Comparison of ENCODE assay signal across 18 mouse cellular contexts in genomic region chr15:79413802-79414201, GRCm38 (mm10). TPM values are rescaled to one million over a fixed set of nuclear protein-coding genes. Genes with fewer than 3 reads are reported as not detected.
A peak's percentile ranks its signal among the peaks of the same experiment; 100 is the strongest.
DNase-seq lines count a peak whose midpoint lies in the region; TF ChIP-seq lines count a peak whose summit lies in the region.
"Had no signal": no experiment of that assay in that cellular context is flagged by ENCODE, and none has a peak within 500 bp of the region (broad histone marks: within the 10 kb centered on the region; RNA-seq: fewer than 3 reads in every experiment).

No protein-coding gene starts in this region.

- TF ChIP-seq POLR2A in thymus, adult 2 months (IDR thresholded peaks at IDR 0.05; ENCODE audit: control insufficient read depth, extremely low read depth, insufficient read depth, low read length, poor library complexity): no peak

- peak overlapping the region; percentile 56; the same call in 1 of the 2 replicates for H3K27ac ChIP-seq in heart, embryonic 10.5 days
- peak overlapping the region; percentile 86 for H3K27ac ChIP-seq in thymus, adult 2 months (ENCODE audit: control insufficient read depth, insufficient read depth, low read length)
- H3K27ac ChIP-seq in macrophage: peak overlapping the region; percentile 45
- H3K27ac ChIP-seq: forebrain, embryonic 13.5 days; hindbrain, postnatal 0 days; liver, embryonic 14.5 days; midbrain, embryonic 10.5 days had no signal

- no peak for DNase-seq in heart, embryonic 10.5 days (ENCODE audit: low spot score)
- no peak for DNase-seq in heart, postnatal 4 days
- no peak for DNase-seq in thymus, adult 2 months
- no peak for DNase-seq in thymus, postnatal 14 days
- no peak for DNase-seq in urinary bladder, postnatal 25 days (ENCODE audit: low spot score)
- DNase-seq in frontal cortex, postnatal 14 days (ENCODE audit: low spot score in 2 of 2): no peak
- DNase-seq: adrenal gland, adult 2 months; cerebellum, adult 8-10 months; kidney, adult 9 months; kidney, postnatal 4 days; layer of hippocampus, postnatal 36 days; left cerebral cortex, postnatal 4 days had no signal

- H3K36me3 ChIP-seq in heart, embryonic 10.5 days: peaks cover 25% of the 10 kb centered on the region
- peaks cover 4% of the 10 kb centered on the region; the same call in 1 of the 2 replicates for H3K36me3 ChIP-seq in thymus, adult 2 months (ENCODE audit: control insufficient read depth, insufficient read depth, low read length)
- no peaks in the 10 kb centered on the region for H3K36me3 ChIP-seq in macrophage (ENCODE audit: inconsistent target)
- H3K36me3 ChIP-seq: G1E had no signal

- H3K9me3 ChIP-seq in heart, embryonic 10.5 days: no peaks in the 10 kb centered on the region
- H3K9me3 ChIP-seq: forebrain, embryonic 13.5 days; G1E; midbrain, embryonic 10.5 days had no signal

- H3K27me3 ChIP-seq in heart, embryonic 10.5 days (ENCODE audit: insufficient read depth, poor library complexity, severe bottlenecking): no peaks in the 10 kb centered on the region
- no peaks in the 10 kb centered on the region for H3K27me3 ChIP-seq in thymus, adult 2 months (ENCODE audit: control insufficient read depth, insufficient read depth, low read length)
- H3K27me3 ChIP-seq: forebrain, embryonic 13.5 days had no signal

- WGBS in heart, embryonic 10.5 days: 80% methylated on average over 8 of the region's 8 CpGs
- 38% methylated on average over 8 of the region's 8 CpGs for WGBS in thymus, adult 2 months
- WGBS in macrophage (ENCODE audit: missing documents): 32% methylated on average over 8 of the region's 8 CpGs

- H3K79me2 ChIP-seq in macrophage (ENCODE audit: inconsistent target): no peaks in the 10 kb centered on the region

- no peak overlapping the region for H3K4me3 ChIP-seq in heart, embryonic 10.5 days
- H3K4me3 ChIP-seq in thymus, adult 2 months (ENCODE audit: control insufficient read depth, insufficient read depth, low read length): 0 out of 2 replicates have a peak overlapping the region, but pooled peaks have one; percentile 0
- no peak overlapping the region for H3K4me3 ChIP-seq in macrophage (ENCODE audit: inconsistent target)
- H3K4me3 ChIP-seq: forebrain, embryonic 13.5 days; midbrain, embryonic 10.5 days had no signal

- peaks cover 19% of the 10 kb centered on the region for H3K4me1 ChIP-seq in heart, embryonic 10.5 days
- H3K4me1 ChIP-seq in thymus, adult 2 months (replicated peaks; ENCODE audit: control insufficient read depth, insufficient read depth, low read length): peaks cover 48% of the 10 kb centered on the region
- H3K4me1 ChIP-seq: forebrain, embryonic 13.5 days; midbrain, embryonic 10.5 days had no signal

- no peak for TF ChIP-seq CTCF in thymus, adult 2 months (IDR thresholded peaks at IDR 0.05; ENCODE audit: borderline replicate concordance, control insufficient read depth, extremely low read depth, insufficient read depth, low read length, poor library complexity)

RNA-seq across cellular contexts. Expression of gene Tmem184b, which starts 10.4 kb away (rescaled TPM):
- 67.7 and 76.3 TPM in 2 replicates for polyA plus RNA-seq in heart, embryonic 10.5 days (2016; fragmentation: Nextera tagmentation; extraction: Ambion mirVana)
- total RNA-seq in heart, postnatal 4 days (2021): 10 to 100 TPM; 68.1 to 73.4 TPM
- polyA plus RNA-seq in thymus, adult 2 months (2012; rRNA removed): 225 and 303 TPM in 2 replicates
- 100 to 1,000 TPM in 4 of 26 experiments, 10 to 100 TPM in 22; 28.7 to 169 (median 80.3) TPM for total RNA-seq in macrophage (2018; cell fraction: chromatin; rRNA removed)
- total RNA-seq in macrophage (2018; cell fraction: cytosol; rRNA removed): 100 to 1,000 TPM in 7 of 26 experiments, 10 to 100 TPM in 19; 38.4 to 119 (median 77.1) TPM
- 100 to 1,000 TPM in 12 of 26 experiments, 10 to 100 TPM in 14; 36.9 to 193 (median 93.6) TPM for total RNA-seq in macrophage (2018; cell fraction: nucleus; rRNA removed)
- polyA plus RNA-seq in macrophage (2018): 40.4 to 55.8 TPM (median 48.1 TPM) in 3 replicates

RNA-seq across cellular contexts. Expression of gene Csnk1e, which starts 41.6 kb away (rescaled TPM):
- polyA plus RNA-seq in heart, embryonic 10.5 days (2016; fragmentation: Nextera tagmentation; extraction: Ambion mirVana): 87.9 and 102 TPM in 2 replicates
- total RNA-seq in heart, postnatal 4 days (2021): 100 to 1,000 TPM in 1 of 2 experiments, 10 to 100 TPM in 1; 99.6 to 108 TPM
- polyA plus RNA-seq in thymus, adult 2 months (2012; rRNA removed): 155 and 173 TPM in 2 replicates
- total RNA-seq in macrophage (2018; cell fraction: chromatin; rRNA removed): 100 to 1,000 TPM in 2 of 26 experiments, 10 to 100 TPM in 24; 18.7 to 105 (median 39.2) TPM
- 10 to 100 TPM in 19 of 26 experiments, 1 to 10 TPM in 7; 7.5 to 33.2 (median 12.9) TPM for total RNA-seq in macrophage (2018; cell fraction: cytosol; rRNA removed)
- 10 to 100 TPM; 12.9 to 82.8 (median 25.9) TPM for total RNA-seq in macrophage (2018; cell fraction: nucleus; rRNA removed)
- 18.1 to 38.8 TPM (median 37.6 TPM) in 3 replicates for polyA plus RNA-seq in macrophage (2018)
- polyA plus RNA-seq: G1E had no signal
